Mouse (Mus musculus): Measurements from ENCODE around the gene Rdh5. TPM values are rescaled to one million over a fixed set of nuclear protein-coding genes. Genes with fewer than 3 reads are reported as not detected.

Rdh5 gene
- polyA plus RNA-seq, 1 experiment from 2014 or later = 15.2 TPM

DNA sequence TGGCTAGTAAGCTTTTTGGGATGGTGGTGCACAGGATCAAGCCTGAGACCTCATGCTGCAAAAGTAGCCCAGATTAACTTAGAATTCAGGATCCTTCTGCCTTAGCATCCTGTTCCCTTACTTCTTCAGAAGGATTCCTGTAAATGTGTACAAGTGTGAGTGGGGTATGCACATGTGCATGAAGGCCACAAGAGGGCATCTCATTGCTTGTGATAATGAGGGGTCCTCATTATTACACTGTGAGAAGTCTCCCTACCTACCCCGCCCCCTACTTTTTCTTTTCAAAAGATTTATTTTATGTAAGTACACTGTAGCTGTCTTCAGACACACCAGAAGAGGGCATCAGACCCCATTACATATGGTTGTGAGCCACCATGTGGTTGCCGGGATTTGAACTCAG is 7.1 kb downstream of the Rdh5 start:
- DNase-seq = no peak
- Histone ChIP-seq H3K27ac (replicated peaks; ENCODE audit: low read depth, low read length) (no peak overlapping the region), H3K27me3 (ENCODE audit: control insufficient read depth, insufficient read depth, low read length) (no peaks in the 10 kb centered on the region), H3K4me1 (ENCODE audit: control insufficient read depth, insufficient read depth, low read length) (0 out of 2 replicates have a peak, but pooled peaks cover 3% of the 10 kb centered on the region), H3K9ac (replicated peaks; ENCODE audit: low read length) (no peak overlapping the region), H3K4me3 (replicated peaks; ENCODE audit: low read depth, low read length) (no peak overlapping the region), H3K36me3 (ENCODE audit: control insufficient read depth, insufficient read depth, low read length) (peaks cover 15% of the 10 kb centered on the region; the same call in 1 of the 2 replicates), H3K9me3 (ENCODE audit: control insufficient read depth, low read length) (no peaks in the 10 kb centered on the region), H3K4me2 (ENCODE audit: low read length) (no peak overlapping the region)
- 84% methylated on average over 2 of the region's 2 CpGs for WGBS
- no peak for ATAC-seq (ENCODE audit: low FRiP score, low TSS enrichment)

GRCm38 (mm10) chr10:128913696-128914095 is 9.0 kb downstream of the Rdh5 start:
- Histone ChIP-seq H3K9ac (replicated peaks; ENCODE audit: low read length) (no peak overlapping the region), H3K4me3 (replicated peaks; ENCODE audit: low read depth, low read length) (no peak overlapping the region), H3K27me3 (ENCODE audit: control insufficient read depth, insufficient read depth, low read length) (no peaks in the 10 kb centered on the region), H3K27ac (replicated peaks; ENCODE audit: low read depth, low read length) (no peak overlapping the region), H3K36me3 (ENCODE audit: control insufficient read depth, insufficient read depth, low read length) (peaks cover 13% of the 10 kb centered on the region; the same call in 1 of the 2 replicates), H3K9me3 (ENCODE audit: control insufficient read depth, low read length) (no peaks in the 10 kb centered on the region), H3K4me2 (ENCODE audit: low read length) (no peak overlapping the region), H3K4me1 (ENCODE audit: control insufficient read depth, insufficient read depth, low read length) (0 out of 2 replicates have a peak, but pooled peaks cover 3% of the 10 kb centered on the region)
- DNase-seq = no peak
- ATAC-seq (ENCODE audit: low FRiP score, low TSS enrichment) = no peak
- WGBS = 84% methylated on average over 12 of the region's 12 CpGs

- WGBS = 8% methylated on average over 5 of the region's 5 CpGs
- Histone ChIP-seq H3K4me3 (replicated peaks; ENCODE audit: low read depth, low read length) (no peak overlapping the region), H3K4me2 (ENCODE audit: low read length) (no peak overlapping the region), H3K27me3 (ENCODE audit: control insufficient read depth, insufficient read depth, low read length) (no peaks in the 10 kb centered on the region), H3K4me1 (ENCODE audit: control insufficient read depth, insufficient read depth, low read length) (0 out of 2 replicates have a peak, but pooled peaks cover 3% of the 10 kb centered on the region), H3K9me3 (ENCODE audit: control insufficient read depth, low read length) (no peaks in the 10 kb centered on the region), H3K36me3 (ENCODE audit: control insufficient read depth, insufficient read depth, low read length) (peaks cover 13% of the 10 kb centered on the region; the same call in 1 of the 2 replicates), H3K27ac (replicated peaks; ENCODE audit: low read depth, low read length) (no peak overlapping the region), H3K9ac (replicated peaks; ENCODE audit: low read length) (no peak overlapping the region)
- peak; percentile 95 for DNase-seq
- peak; percentile 19; the same call in 1 of the 2 replicates for ATAC-seq (ENCODE audit: low FRiP score, low TSS enrichment)
Observed at GRCm38 (mm10) chr10:128913219-128913618, 9.5 kb downstream of the Rdh5 start.

GRCm38 (mm10) chr10:128912791-128913190 is 9.9 kb downstream of the Rdh5 start:
- ATAC-seq (ENCODE audit: low FRiP score, low TSS enrichment) (no peak), DNase-seq (no peak)
- Histone ChIP-seq H3K9me3 (ENCODE audit: control insufficient read depth, low read length) (no peaks in the 10 kb centered on the region), H3K27me3 (ENCODE audit: control insufficient read depth, insufficient read depth, low read length) (no peaks in the 10 kb centered on the region), H3K9ac (replicated peaks; ENCODE audit: low read length) (no peak overlapping the region), H3K27ac (replicated peaks; ENCODE audit: low read depth, low read length) (no peak overlapping the region), H3K4me2 (ENCODE audit: low read length) (no peak overlapping the region), H3K4me1 (ENCODE audit: control insufficient read depth, insufficient read depth, low read length) (0 out of 2 replicates have a peak, but pooled peaks cover 3% of the 10 kb centered on the region), H3K4me3 (replicated peaks; ENCODE audit: low read depth, low read length) (no peak overlapping the region), H3K36me3 (ENCODE audit: control insufficient read depth, insufficient read depth, low read length) (peaks cover 10% of the 10 kb centered on the region; the same call in 1 of the 2 replicates)
- WGBS = 88% methylated on average over 4 of the region's 4 CpGs

DNA sequence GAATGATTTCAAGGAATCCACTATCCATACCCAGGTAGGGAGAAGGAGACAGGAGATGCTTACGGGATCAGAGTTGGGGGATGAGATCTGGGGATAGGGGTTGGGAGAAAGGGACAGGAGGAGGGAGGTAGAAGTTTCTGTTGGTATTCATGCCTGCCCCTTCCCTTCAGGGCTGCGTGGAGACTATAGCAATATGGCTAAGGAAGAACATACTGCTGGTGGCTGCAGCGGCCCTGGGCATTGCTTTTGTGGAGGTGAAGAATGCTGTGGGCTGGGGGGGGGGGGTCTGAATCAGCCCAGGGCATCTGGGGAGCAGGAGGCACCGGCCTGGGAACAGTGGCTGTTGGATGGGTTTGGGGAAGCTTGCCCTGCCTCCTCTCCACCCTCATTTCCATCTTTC is 10.4 kb downstream of the Rdh5 start:
- no peaks in the 10 kb centered on the region for H3K27me3 ChIP-seq (ENCODE audit: control insufficient read depth, insufficient read depth, low read length)
- H3K4me1 ChIP-seq (ENCODE audit: control insufficient read depth, insufficient read depth, low read length) = 0 out of 2 replicates have a peak, but pooled peaks cover 3% of the 10 kb centered on the region
- ATAC-seq (ENCODE audit: low FRiP score, low TSS enrichment) (no peak), DNase-seq (no peak)
- 0 out of 2 replicates have a peak, but pooled peaks cover 5% of the 10 kb centered on the region for H3K36me3 ChIP-seq (ENCODE audit: control insufficient read depth, insufficient read depth, low read length)
- no peak overlapping the region for H3K4me2 ChIP-seq (ENCODE audit: low read length)
- H3K9ac ChIP-seq (replicated peaks; ENCODE audit: low read length) = no peak overlapping the region
- H3K4me3 ChIP-seq (replicated peaks; ENCODE audit: low read depth, low read length) = no peak overlapping the region
- no peaks in the 10 kb centered on the region for H3K9me3 ChIP-seq (ENCODE audit: control insufficient read depth, low read length)
- H3K27ac ChIP-seq (replicated peaks; ENCODE audit: low read depth, low read length) = no peak overlapping the region
- WGBS = 78% methylated on average over 4 of the region's 4 CpGs

DNA sequence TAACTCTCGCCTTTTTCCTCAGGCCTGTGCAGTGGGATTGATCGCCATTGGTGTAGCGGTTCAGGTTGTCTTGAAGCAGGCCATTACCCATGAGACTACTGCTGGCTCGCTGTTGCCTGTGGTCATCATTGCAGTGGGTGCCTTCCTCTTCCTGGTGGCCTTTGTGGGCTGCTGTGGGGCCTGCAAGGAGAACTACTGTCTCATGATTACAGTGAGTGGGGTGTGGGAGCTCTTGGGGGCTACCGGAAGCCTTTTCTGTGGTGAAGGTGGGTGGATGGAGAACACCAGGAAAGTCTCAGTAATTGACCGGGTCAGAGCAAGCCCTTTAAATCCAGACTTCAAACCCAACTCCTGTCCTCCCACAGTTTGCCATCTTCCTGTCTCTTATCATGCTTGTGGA is 11.3 kb downstream of the Rdh5 start:
- H3K36me3 ChIP-seq (ENCODE audit: control insufficient read depth, insufficient read depth, low read length) = 0 out of 2 replicates have a peak, but pooled peaks cover 2% of the 10 kb centered on the region
- no peak overlapping the region for H3K27ac ChIP-seq (replicated peaks; ENCODE audit: low read depth, low read length)
- H3K9me3 ChIP-seq (ENCODE audit: control insufficient read depth, low read length) = no peaks in the 10 kb centered on the region
- DNase-seq (no peak), ATAC-seq (ENCODE audit: low FRiP score, low TSS enrichment) (no peak)
- no peak overlapping the region for H3K4me3 ChIP-seq (replicated peaks; ENCODE audit: low read depth, low read length)
- no peaks in the 10 kb centered on the region for H3K27me3 ChIP-seq (ENCODE audit: control insufficient read depth, insufficient read depth, low read length)
- 92% methylated on average over 6 of the region's 6 CpGs for WGBS
- no peak overlapping the region for H3K4me2 ChIP-seq (ENCODE audit: low read length)
- H3K9ac ChIP-seq (replicated peaks; ENCODE audit: low read length) = no peak overlapping the region
- 0 out of 2 replicates have a peak, but pooled peaks cover 3% of the 10 kb centered on the region for H3K4me1 ChIP-seq (ENCODE audit: control insufficient read depth, insufficient read depth, low read length)

DNA sequence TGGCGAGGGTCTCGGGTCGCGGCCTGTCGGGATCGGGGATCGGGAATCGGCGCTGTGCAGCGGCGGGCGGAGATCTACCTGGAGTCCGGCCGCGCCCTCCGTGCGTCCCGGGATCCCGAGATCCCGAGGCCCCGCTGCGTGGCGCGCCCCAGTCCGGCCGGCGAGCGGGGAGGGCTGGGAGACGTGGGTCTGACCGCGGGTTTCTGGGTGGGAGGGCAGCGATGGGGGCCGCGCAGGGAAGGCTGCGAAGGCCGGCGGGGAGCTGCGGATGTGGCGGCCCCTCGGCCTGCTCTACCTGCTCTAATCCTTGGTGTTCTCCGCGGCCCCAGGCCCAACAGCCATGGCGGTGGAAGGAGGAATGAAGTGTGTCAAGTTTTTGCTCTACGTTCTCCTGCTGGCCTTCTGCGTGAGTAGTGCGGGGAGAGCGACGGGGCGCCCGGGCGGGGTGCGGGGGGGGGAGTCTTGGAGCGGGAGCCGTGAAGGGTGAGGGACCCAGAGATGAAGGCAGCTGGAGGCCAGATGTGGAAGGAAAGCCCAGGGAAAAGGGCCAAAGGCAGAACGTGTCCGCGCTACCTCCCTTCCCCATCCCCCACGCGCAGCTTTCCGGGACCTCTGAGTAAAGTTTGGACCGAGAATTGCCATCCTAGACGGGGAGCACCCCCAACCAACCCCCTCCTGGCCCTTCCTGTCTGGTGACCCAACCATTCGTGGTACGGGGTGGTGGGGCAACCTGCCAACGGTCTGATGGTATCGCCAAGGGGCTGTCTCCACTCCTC is 12.4 kb downstream of the Rdh5 start:
- Histone ChIP-seq H3K27ac (replicated peaks; ENCODE audit: low read depth, low read length) (peak overlapping the region; percentile 67), H3K9me3 (ENCODE audit: control insufficient read depth, low read length) (no peaks in the 10 kb centered on the region), H3K4me2 (ENCODE audit: low read length) (peak overlapping the region; percentile 77), H3K4me1 (ENCODE audit: control insufficient read depth, insufficient read depth, low read length) (0 out of 2 replicates have a peak, but pooled peaks cover 3% of the 10 kb centered on the region), H3K36me3 (ENCODE audit: control insufficient read depth, insufficient read depth, low read length) (0 out of 2 replicates have a peak, but pooled peaks cover 2% of the 10 kb centered on the region), H3K27me3 (ENCODE audit: control insufficient read depth, insufficient read depth, low read length) (no peaks in the 10 kb centered on the region), H3K4me3 (replicated peaks; ENCODE audit: low read depth, low read length) (peak overlapping the region; percentile 66), H3K9ac (replicated peaks; ENCODE audit: low read length) (peak overlapping the region; percentile 75)
- DNase-seq = peak; percentile 62
- peak; percentile 35 for ATAC-seq (ENCODE audit: low FRiP score, low TSS enrichment)
- 2% methylated on average over 65 of the region's 66 CpGs for WGBS

- peak; percentile 81 for ATAC-seq (ENCODE audit: low FRiP score, low TSS enrichment)
- WGBS = under 1% methylated on average over 41 of the region's 41 CpGs
- 0 out of 2 replicates have a peak, but pooled peaks cover 3% of the 10 kb centered on the region for H3K4me1 ChIP-seq (ENCODE audit: control insufficient read depth, insufficient read depth, low read length)
Observed at GRCm38 (mm10) chr10:128909567-128910028, 13.1 kb downstream of the Rdh5 start.

More at GRCm38 (mm10) chr10:128909567-128910028, 13.1 kb downstream of the Rdh5 start:
- H3K4me2 ChIP-seq (ENCODE audit: low read length) = peak overlapping the region; percentile 77
- no peaks in the 10 kb centered on the region for H3K9me3 ChIP-seq (ENCODE audit: control insufficient read depth, low read length)
- no peaks in the 10 kb centered on the region for H3K27me3 ChIP-seq (ENCODE audit: control insufficient read depth, insufficient read depth, low read length)
- H3K36me3 ChIP-seq (ENCODE audit: control insufficient read depth, insufficient read depth, low read length) = 0 out of 2 replicates have a peak, but pooled peaks cover 2% of the 10 kb centered on the region
- peak overlapping the region; percentile 66 for H3K4me3 ChIP-seq (replicated peaks; ENCODE audit: low read depth, low read length)
- peak; percentile 78 for DNase-seq
- peak overlapping the region; percentile 75 for H3K9ac ChIP-seq (replicated peaks; ENCODE audit: low read length)
- H3K27ac ChIP-seq (replicated peaks; ENCODE audit: low read depth, low read length) = peak overlapping the region; percentile 67
